Mouse (Mus musculus): ENCODE measurements around the gene Bsnd. TPM values are rescaled to one million over a fixed set of nuclear protein-coding genes. Genes with fewer than 3 reads are reported as not detected.

The Bsnd gene
- total RNA-seq (2014; fragmentation: Nextera tagmentation) (not detected in 2 replicates), total RNA-seq (2017) (0.06 and 0.16 TPM in 2 replicates), polyA plus RNA-seq (2012) (not detected in 2 replicates)

- H3K4me1 ChIP-seq (ENCODE audit: insufficient read depth, low read depth, low read length) = no peaks in the 10 kb centered on the region
- TF ChIP-seq GATA2 (IDR thresholded peaks at IDR 0.05; ENCODE audit: borderline replicate concordance, low read depth, low read length) (no peak), CTCF (IDR thresholded peaks at IDR 0.05; ENCODE audit: low read depth, low read length) (no peak), GATA1 (IDR thresholded peaks at IDR 0.05; ENCODE audit: borderline replicate concordance, low read length) (no peak), POLR2AphosphoS5 (IDR thresholded peaks at IDR 0.05; ENCODE audit: insufficient replicate concordance, low read depth, low read length) (no peak), TAL1 (conservative IDR thresholded peaks at IDR 0.05; ENCODE audit: low read depth, low read length) (no peak)
- H3K4me3 ChIP-seq (ENCODE audit: low read depth, low read length) = no peak within 1 kb of the TSS
- H3K9me3 ChIP-seq (replicated peaks) = no peaks in the 10 kb centered on the region
- peaks cover 21% of the 10 kb centered on the region; the same call in 1 of the 2 replicates for H3K27me3 ChIP-seq (ENCODE audit: insufficient read depth, low read length)
- no peak for DNase-seq (ENCODE audit: low spot score)
- no peaks in the 10 kb centered on the region for H3K36me3 ChIP-seq (replicated peaks)
- no peak for ATAC-seq (ENCODE audit: extremely low read depth, insufficient number of reproducible peaks, low FRiP score, poor library complexity, severe bottlenecking)
Measured at GRCm38 (mm10) chr4:106492116-106492515, at the start of gene Bsnd. Gene Bsnd (minus strand): TSS chr4:106492283.

GRCm38 (mm10) chr4:106541491-106541890, 49.4 kb upstream of the Bsnd start:
- Histone ChIP-seq H3K4me1 (ENCODE audit: insufficient read depth, low read depth, low read length) (no peaks in the 10 kb centered on the region), H3K9me3 (replicated peaks) (no peaks in the 10 kb centered on the region), H3K4me3 (ENCODE audit: low read depth, low read length) (no peak overlapping the region), H3K27me3 (ENCODE audit: insufficient read depth, low read length) (peaks cover 51% of the 10 kb centered on the region), H3K36me3 (replicated peaks) (no peaks in the 10 kb centered on the region)
- no peak for TF ChIP-seq CTCF (IDR thresholded peaks at IDR 0.05; ENCODE audit: low read depth, low read length)
- no peak for TF ChIP-seq POLR2AphosphoS5 (IDR thresholded peaks at IDR 0.05; ENCODE audit: insufficient replicate concordance, low read depth, low read length)
- no peak for TF ChIP-seq TAL1 (conservative IDR thresholded peaks at IDR 0.05; ENCODE audit: low read depth, low read length)
- TF ChIP-seq GATA1 (IDR thresholded peaks at IDR 0.05; ENCODE audit: borderline replicate concordance, low read length) = no peak
- TF ChIP-seq GATA2 (IDR thresholded peaks at IDR 0.05; ENCODE audit: borderline replicate concordance, low read depth, low read length) = no peak
- ATAC-seq (ENCODE audit: extremely low read depth, insufficient number of reproducible peaks, low FRiP score, poor library complexity, severe bottlenecking) (no peak), DNase-seq (ENCODE audit: low spot score) (no peak)

- Histone ChIP-seq H3K36me3 (replicated peaks) (no peaks in the 10 kb centered on the region), H3K27me3 (ENCODE audit: insufficient read depth, low read length) (peaks cover 44% of the 10 kb centered on the region), H3K4me3 (ENCODE audit: low read depth, low read length) (no peak overlapping the region), H3K9me3 (replicated peaks) (no peaks in the 10 kb centered on the region), H3K4me1 (ENCODE audit: insufficient read depth, low read depth, low read length) (no peaks in the 10 kb centered on the region)
- ATAC-seq (ENCODE audit: extremely low read depth, insufficient number of reproducible peaks, low FRiP score, poor library complexity, severe bottlenecking) (no peak), DNase-seq (ENCODE audit: low spot score) (no peak)
- TF ChIP-seq POLR2AphosphoS5 (IDR thresholded peaks at IDR 0.05; ENCODE audit: insufficient replicate concordance, low read depth, low read length) (no peak), TAL1 (conservative IDR thresholded peaks at IDR 0.05; ENCODE audit: low read depth, low read length) (no peak), GATA1 (IDR thresholded peaks at IDR 0.05; ENCODE audit: borderline replicate concordance, low read length) (no peak), CTCF (IDR thresholded peaks at IDR 0.05; ENCODE audit: low read depth, low read length) (no peak), GATA2 (IDR thresholded peaks at IDR 0.05; ENCODE audit: borderline replicate concordance, low read depth, low read length) (no peak)
Measured at GRCm38 (mm10) chr4:106539756-106540155, 47.7 kb upstream of the Bsnd start.

- Histone ChIP-seq H3K27me3 (ENCODE audit: insufficient read depth, low read length) (peaks cover 28% of the 10 kb centered on the region), H3K4me3 (ENCODE audit: low read depth, low read length) (no peak overlapping the region), H3K36me3 (replicated peaks) (no peaks in the 10 kb centered on the region), H3K9me3 (replicated peaks) (no peaks in the 10 kb centered on the region), H3K4me1 (ENCODE audit: insufficient read depth, low read depth, low read length) (peaks cover 6% of the 10 kb centered on the region; the same call in 1 of the 2 replicates)
- TF ChIP-seq POLR2AphosphoS5 (IDR thresholded peaks at IDR 0.05; ENCODE audit: insufficient replicate concordance, low read depth, low read length) (no peak), TAL1 (conservative IDR thresholded peaks at IDR 0.05; ENCODE audit: low read depth, low read length) (no peak), CTCF (IDR thresholded peaks at IDR 0.05; ENCODE audit: low read depth, low read length) (no peak), GATA1 (IDR thresholded peaks at IDR 0.05; ENCODE audit: borderline replicate concordance, low read length) (no peak), GATA2 (IDR thresholded peaks at IDR 0.05; ENCODE audit: borderline replicate concordance, low read depth, low read length) (no peak)
- ATAC-seq (ENCODE audit: extremely low read depth, insufficient number of reproducible peaks, low FRiP score, poor library complexity, severe bottlenecking) (no peak), DNase-seq (ENCODE audit: low spot score) (no peak)
Measured at GRCm38 (mm10) chr4:106534256-106534655, 42.2 kb upstream of the Bsnd start.

- no peaks in the 10 kb centered on the region for H3K36me3 ChIP-seq (replicated peaks)
- H3K27me3 ChIP-seq (ENCODE audit: insufficient read depth, low read length) = peaks cover 25% of the 10 kb centered on the region
- no peak overlapping the region for H3K4me3 ChIP-seq (ENCODE audit: low read depth, low read length)
- no peaks in the 10 kb centered on the region for H3K9me3 ChIP-seq (replicated peaks)
- no peak for ATAC-seq (ENCODE audit: extremely low read depth, insufficient number of reproducible peaks, low FRiP score, poor library complexity, severe bottlenecking)
- TF ChIP-seq GATA1 (IDR thresholded peaks at IDR 0.05; ENCODE audit: borderline replicate concordance, low read length) (no peak), CTCF (IDR thresholded peaks at IDR 0.05; ENCODE audit: low read depth, low read length) (no peak), POLR2AphosphoS5 (IDR thresholded peaks at IDR 0.05; ENCODE audit: insufficient replicate concordance, low read depth, low read length) (no peak), TAL1 (conservative IDR thresholded peaks at IDR 0.05; ENCODE audit: low read depth, low read length) (no peak), GATA2 (IDR thresholded peaks at IDR 0.05; ENCODE audit: borderline replicate concordance, low read depth, low read length) (no peak)
- DNase-seq (ENCODE audit: low spot score) = no peak
- H3K4me1 ChIP-seq (ENCODE audit: insufficient read depth, low read depth, low read length) = peaks cover 6% of the 10 kb centered on the region; the same call in 1 of the 2 replicates
Measured at GRCm38 (mm10) chr4:106533421-106534080, 41.5 kb upstream of the Bsnd start.

GRCm38 (mm10) chr4:106530113-106530482, 38.0 kb upstream of the Bsnd start:
- peaks cover 6% of the 10 kb centered on the region; the same call in 1 of the 2 replicates for H3K4me1 ChIP-seq (ENCODE audit: insufficient read depth, low read depth, low read length)
- ATAC-seq (ENCODE audit: extremely low read depth, insufficient number of reproducible peaks, low FRiP score, poor library complexity, severe bottlenecking) (no peak), DNase-seq (ENCODE audit: low spot score) (no peak)
- TF ChIP-seq GATA1 (IDR thresholded peaks at IDR 0.05; ENCODE audit: borderline replicate concordance, low read length) (no peak), TAL1 (conservative IDR thresholded peaks at IDR 0.05; ENCODE audit: low read depth, low read length) (no peak), POLR2AphosphoS5 (IDR thresholded peaks at IDR 0.05; ENCODE audit: insufficient replicate concordance, low read depth, low read length) (no peak)
- H3K4me3 ChIP-seq (ENCODE audit: low read depth, low read length) = no peak overlapping the region
- H3K9me3 ChIP-seq (replicated peaks) = no peaks in the 10 kb centered on the region
- no peaks in the 10 kb centered on the region for H3K36me3 ChIP-seq (replicated peaks)
- peaks cover 17% of the 10 kb centered on the region; the same call in 1 of the 2 replicates for H3K27me3 ChIP-seq (ENCODE audit: insufficient read depth, low read length)
